Mouse (Mus musculus) CH12.LX (cell line): ENCODE data around the gene Gm8439. TPM values are rescaled to one million over a fixed set of nuclear protein-coding genes. Genes with fewer than 3 reads are reported as not detected.

Source experiments
- DNase-seq: peaks from one replicate; pipeline ENCODE4 v3.0.0-alpha.2; 2013; ENCODE audit errors: extremely low read depth
- H3K27ac ChIP-seq: 2 replicates; pipeline ENCODE4 v1.5.1; 2012; ENCODE audit warnings: low read depth, mild to moderate bottlenecking, control low read depth, moderate library complexity; ENCODE audit not compliant: insufficient read depth
- H3K27me3 ChIP-seq: replicated peaks from 2 replicates; pipeline ENCODE3; 2012; ENCODE audit warnings: inconsistent platforms
- H3K36me3 ChIP-seq, 2 experiments: replicated peaks in 1 of 2; 2 replicates each; pipeline versions ENCODE3 to v1.6.1; 2012; ENCODE audit warnings: inconsistent platforms in 1 of 2, low read length in 1 of 2, mild to moderate bottlenecking in 1 of 2, mixed read lengths in 1 of 2, moderate library complexity in 1 of 2; ENCODE audit not compliant: control insufficient read depth in 1 of 2, insufficient read depth in 1 of 2
- H3K4me1 ChIP-seq, 2 experiments: 2 replicates each; pipeline ENCODE4 v1.6.1; 2012; ENCODE audit warnings: inconsistent platforms in 1 of 2, moderate library complexity in 1 of 2; ENCODE audit not compliant: insufficient read depth in 2 of 2, control insufficient read depth in 1 of 2
- H3K4me2 ChIP-seq: 2 replicates; pipeline ENCODE4 v1.6.1; 2012; ENCODE audit warnings: low read depth, mild to moderate bottlenecking, control low read depth; ENCODE audit not compliant: poor library complexity, insufficient read depth, severe bottlenecking
- H3K4me3 ChIP-seq, 3 experiments: fragments of 150-350 bp in 1 of 3; sonication (generic) in 1 of 3; replicated peaks in 1 of 3; 2 replicates each; pipeline versions ENCODE3 to v1.5.1; 2011 to 2012; ENCODE audit warnings: low read depth in 2 of 3, low read length in 2 of 3, mild to moderate bottlenecking in 2 of 3, moderate library complexity in 2 of 3, control low read depth in 1 of 3, improper control_type of control experiment in 1 of 3, inconsistent platforms in 1 of 3, mixed read lengths in 1 of 3; ENCODE audit not compliant: poor library complexity in 1 of 3
- H3K79me2 ChIP-seq: replicated peaks from 2 replicates; pipeline ENCODE4 v1.6.1; 2012; ENCODE audit warnings: mild to moderate bottlenecking, moderate library complexity; ENCODE audit not compliant: control insufficient read depth, poor library complexity, insufficient read depth, severe bottlenecking; ENCODE audit errors: extremely low read depth
- H3K9ac ChIP-seq: 2 replicates; pipeline ENCODE4 v1.6.1; 2012; ENCODE audit warnings: low read depth, mild to moderate bottlenecking, control low read depth, moderate library complexity; ENCODE audit not compliant: insufficient read depth
- H3K9me3 ChIP-seq: replicated peaks from 2 replicates; pipeline ENCODE3; 2012; ENCODE audit warnings: low read length, inconsistent platforms, mixed read lengths
- BHLHE40 ChIP-seq: IDR thresholded peaks from 2 replicates; pipeline ENCODE4 v1.6.1; 2011; ENCODE audit warnings: mild to moderate bottlenecking, low read depth, low read length, improper control_type of control experiment
- CHD1 ChIP-seq: IDR thresholded peaks from 2 replicates; pipeline ENCODE4 v1.6.1; 2012; ENCODE audit warnings: low read depth, low read length, improper control_type of control experiment, inconsistent platforms
- CHD2 ChIP-seq: IDR thresholded peaks from 2 replicates; pipeline ENCODE4 v1.6.1; 2011; ENCODE audit warnings: low read length, improper control_type of control experiment
- CTCF ChIP-seq, 2 experiments: IDR thresholded peaks in 1 of 2; conservative IDR thresholded peaks in 1 of 2; 2 replicates each; pipeline ENCODE4 v1.5.1; 2011 to 2012; ENCODE audit warnings: low read depth in 2 of 2, low read length in 2 of 2, improper control_type of control experiment in 1 of 2, inconsistent platforms in 1 of 2, mild to moderate bottlenecking in 1 of 2, moderate library complexity in 1 of 2
- E2F4 ChIP-seq: IDR thresholded peaks from 2 replicates; pipeline ENCODE4 v1.6.1; 2011; ENCODE audit warnings: low read depth, low read length, improper control_type of control experiment; ENCODE audit not compliant: insufficient replicate concordance
- ELF1 ChIP-seq: IDR thresholded peaks from 2 replicates; pipeline ENCODE4 v1.6.1; 2014; ENCODE audit warnings: low read depth, mild to moderate bottlenecking, inconsistent platforms, low read length, improper control_type of control experiment
- EP300 ChIP-seq: IDR thresholded peaks from 2 replicates; pipeline ENCODE4 v1.6.1; 2011; ENCODE audit warnings: low read length, improper control_type of control experiment
- ETS1 ChIP-seq: conservative IDR thresholded peaks from 2 replicates; pipeline ENCODE4 v1.6.1; 2012; ENCODE audit warnings: low read depth, mild to moderate bottlenecking, inconsistent platforms, low read length, improper control_type of control experiment, moderate library complexity
- HCFC1 ChIP-seq: IDR thresholded peaks from 2 replicates; pipeline ENCODE4 v1.6.1; 2012; ENCODE audit warnings: low read depth, mild to moderate bottlenecking, inconsistent platforms, low read length, improper control_type of control experiment
- IRF4 ChIP-seq: IDR thresholded peaks from 2 replicates; pipeline ENCODE4 v1.6.1; 2014; ENCODE audit warnings: low read depth, mild to moderate bottlenecking, inconsistent platforms, low read length, improper control_type of control experiment
- JUND ChIP-seq: conservative IDR thresholded peaks from 2 replicates; pipeline ENCODE4 v1.6.1; 2011; ENCODE audit warnings: low read depth, low read length, improper control_type of control experiment
- KAT2A ChIP-seq: IDR thresholded peaks from 2 replicates; pipeline ENCODE4 v1.6.1; 2012; ENCODE audit warnings: low read length, improper control_type of control experiment, inconsistent platforms; ENCODE audit not compliant: insufficient replicate concordance
- MAX ChIP-seq: IDR thresholded peaks from 2 replicates; pipeline ENCODE4 v1.6.1; 2011; ENCODE audit warnings: low read length, improper control_type of control experiment
- MXI1 ChIP-seq: IDR thresholded peaks from 2 replicates; pipeline ENCODE4 v1.6.1; 2011; ENCODE audit warnings: mild to moderate bottlenecking, low read depth, low read length, improper control_type of control experiment
- NRF1 ChIP-seq: IDR thresholded peaks from 2 replicates; pipeline ENCODE4 v1.6.1; 2014; ENCODE audit warnings: low read depth, mild to moderate bottlenecking, inconsistent platforms, low read length, improper control_type of control experiment, moderate library complexity
- PAX5 ChIP-seq: IDR thresholded peaks from 2 replicates; pipeline ENCODE4 v1.6.1; 2012; ENCODE audit warnings: low read length, inconsistent platforms, mixed read lengths
- POLR2AphosphoS2 ChIP-seq: IDR thresholded peaks from 2 replicates; pipeline ENCODE4 v1.6.1; 2011; ENCODE audit warnings: low read depth, low read length, improper control_type of control experiment
- RCOR1 ChIP-seq: conservative IDR thresholded peaks from 2 replicates; pipeline ENCODE4 v1.6.1; 2012; ENCODE audit warnings: low read depth, mild to moderate bottlenecking, inconsistent platforms, low read length, improper control_type of control experiment
- TBP ChIP-seq: conservative IDR thresholded peaks from 2 replicates; pipeline ENCODE4 v1.6.1; 2011; ENCODE audit warnings: low read depth, low read length, improper control_type of control experiment
- USF1 ChIP-seq: IDR thresholded peaks from 2 replicates; pipeline ENCODE4 v1.6.1; 2014; ENCODE audit warnings: low read depth, mild to moderate bottlenecking, inconsistent platforms, low read length, improper control_type of control experiment
- USF2 ChIP-seq: conservative IDR thresholded peaks from 2 replicates; pipeline ENCODE4 v1.6.1; 2011; ENCODE audit warnings: low read depth, low read length, improper control_type of control experiment
- ZC3H11A ChIP-seq: IDR thresholded peaks from 2 replicates; pipeline ENCODE4 v1.6.1; 2012; ENCODE audit warnings: low read depth, mild to moderate bottlenecking, inconsistent platforms, low read length, improper control_type of control experiment
- ZKSCAN1 ChIP-seq: IDR thresholded peaks from 2 replicates; pipeline ENCODE4 v1.6.1; 2012; ENCODE audit warnings: low read depth, inconsistent platforms, low read length, improper control_type of control experiment, borderline replicate concordance
- ZMIZ1 ChIP-seq: IDR thresholded peaks from 2 replicates; pipeline ENCODE4 v1.6.1; 2012; ENCODE audit warnings: low read depth, mild to moderate bottlenecking, inconsistent platforms, low read length, improper control_type of control experiment
- ZNF384 ChIP-seq: IDR thresholded peaks from 2 replicates; pipeline ENCODE4 v1.6.1; 2012; ENCODE audit warnings: low read depth, low read length, improper control_type of control experiment, inconsistent platforms
- dilution Hi-C: fragments of 300-500 bp; cut with MboI; formaldehyde crosslinking; loops from 2 replicates; pipeline ENCODE4 v1.14.3; 2020; ENCODE audit warnings: low sequenced_read_pairs; ENCODE audit not compliant: extremely low pct_unique_long_range_greater_than_20kb, extremely low pct_ligation_motif_present
- in situ Hi-C: fragments of 300-500 bp; cut with MboI; formaldehyde crosslinking; loops from 3 replicates; pipeline ENCODE4 v1.14.3; 2019; ENCODE audit warnings: low sequenced_read_pairs, low pct_ligation_motif_present, low pct_unique_long_range_greater_than_20kb, mixed read lengths
- polyA plus RNA-seq: library from polyadenylated mRNA; unstranded; fragments of >175 nt; gene quantifications from 2 replicates; pipeline ENCODE4 v1.2.1, GENCODE M21; 2012; ENCODE audit warnings: low read depth; ENCODE audit not compliant: insufficient read length
- total RNA-seq, 2 experiments: library from RNA; depleted of rRNA; stranded (reverse); fragments of 300-350 nt in 1 of 2; fragments of >200 nt in 1 of 2; gene quantifications; 2 replicates each; pipeline ENCODE4 v1.2.3; 2012 to 2014

The Gm8439 gene
- total and polyA plus RNA-seq, 3 experiments: not detected

GRCm38 (mm10) chr4:120571691-120572090 lies 16.9 kb upstream of the Gm8439 start:
- H3K4me3 ChIP-seq: no peak overlapping the region
- no peaks in the 10 kb centered on the region for H3K9me3 ChIP-seq
- in situ Hi-C loops: no loop called here
- dilution Hi-C loops: no loop called here
- no peak for TF ChIP-seq ZMIZ1
- no peak for TF ChIP-seq CHD2
- no peak for TF ChIP-seq ZNF384
- no peak for TF ChIP-seq PAX5
- no peak for TF ChIP-seq ELF1
- no peak for TF ChIP-seq KAT2A
- TF ChIP-seq USF2: no peak
- TF ChIP-seq ETS1: no peak
- no peak for TF ChIP-seq CHD1
- no peak for TF ChIP-seq ZKSCAN1
- no peak for TF ChIP-seq NRF1
- H3K4me1 ChIP-seq: peaks cover 0 to 26% of the 10 kb centered on the region in 2 experiments; a peak in 2 of 4 replicates
- peaks cover 25% of the 10 kb centered on the region for H3K79me2 ChIP-seq
- no peak overlapping the region for H3K4me2 ChIP-seq
- no peak for DNase-seq
- no peak overlapping the region for H3K9ac ChIP-seq
- H3K36me3 ChIP-seq: peaks cover 0 to under 1% of the 10 kb centered on the region in 2 experiments
- no peak overlapping the region for H3K27ac ChIP-seq
- peaks cover 7% of the 10 kb centered on the region for H3K27me3 ChIP-seq

GRCm38 (mm10) chr4:120580894-120581293 lies 7.7 kb upstream of the Gm8439 start:
- in situ Hi-C loops (loop anchor here (25.0 kb wide), 1 partner anchor 281 kb away; the partner anchor contains the start of gene Rims3), dilution Hi-C loops (no loop called here)
- Histone ChIP-seq H3K79me2 (no peaks in the 10 kb centered on the region), H3K4me1 (no peaks in the 10 kb centered on the region), H3K27ac (no peak overlapping the region), H3K36me3 (no peaks in the 10 kb centered on the region), H3K4me3 (no peak overlapping the region), H3K4me2 (no peak overlapping the region), H3K9ac (no peak overlapping the region), H3K27me3 (peaks cover 3% of the 10 kb centered on the region), H3K9me3 (no peaks in the 10 kb centered on the region)
- no peak for DNase-seq
- TF ChIP-seq CHD1 (no peak), JUND (no peak), MAX (no peak)

DNA sequence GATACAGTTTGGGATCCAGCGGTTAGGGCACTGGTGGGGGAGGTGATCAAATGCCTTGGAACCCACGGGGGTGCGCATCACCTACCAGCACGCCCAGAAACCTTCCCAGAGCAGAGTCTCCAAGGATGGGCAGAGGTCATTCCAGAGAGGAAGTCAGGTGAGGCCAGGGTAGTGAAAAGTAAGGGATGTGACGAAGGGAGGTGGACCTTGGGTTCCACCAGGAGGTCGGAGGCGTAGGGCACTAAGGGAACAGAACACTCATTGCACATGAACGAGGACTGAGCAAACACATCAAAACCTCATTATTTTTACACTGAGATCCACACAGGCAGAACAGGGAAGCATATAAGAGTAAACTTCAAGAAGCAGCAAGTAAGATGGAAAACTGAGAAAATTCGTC lies 6.8 kb upstream of the Gm8439 start:
- no peaks in the 10 kb centered on the region for H3K9me3 ChIP-seq
- no peak for DNase-seq
- no peak overlapping the region for H3K27ac ChIP-seq
- H3K9ac ChIP-seq: no peak overlapping the region
- no peaks in the 10 kb centered on the region for H3K36me3 ChIP-seq
- in situ Hi-C loops (loop anchor here (25.0 kb wide), 1 partner anchor 281 kb away; the partner anchor contains the start of gene Rims3), dilution Hi-C loops (no loop called here)
- no peaks in the 10 kb centered on the region for H3K79me2 ChIP-seq
- no peak for TF ChIP-seq EP300
- no peak for TF ChIP-seq CTCF (conservative IDR thresholded peaks at IDR 0.05 in 1 of 2, IDR thresholded peaks at IDR 0.05 in 1 of 2; ENCODE audit: low read depth in 2 of 2, low read length in 2 of 2)
- TF ChIP-seq E2F4: no peak
- no peak for TF ChIP-seq PAX5
- no peak for TF ChIP-seq RCOR1
- no peak for TF ChIP-seq BHLHE40
- no peak for TF ChIP-seq TBP
- TF ChIP-seq HCFC1: no peak
- no peak for TF ChIP-seq IRF4
- no peak for TF ChIP-seq ZC3H11A
- TF ChIP-seq ZMIZ1: no peak
- TF ChIP-seq CHD1: no peak
- TF ChIP-seq NRF1: no peak
- no peak for TF ChIP-seq ZKSCAN1
- no peak for TF ChIP-seq ETS1
- no peak for TF ChIP-seq USF1
- TF ChIP-seq MAX: no peak
- TF ChIP-seq MXI1: no peak
- no peak for TF ChIP-seq POLR2AphosphoS2
- no peak overlapping the region for H3K4me3 ChIP-seq
- peaks cover 6% of the 10 kb centered on the region for H3K27me3 ChIP-seq
- no peak overlapping the region for H3K4me2 ChIP-seq
- no peaks in the 10 kb centered on the region for H3K4me1 ChIP-seq
